Mouse (Mus musculus) heart, adult 2 months (tissue): ENCODE measurements around the gene Etnk2. TPM values are rescaled to one million over a fixed set of nuclear protein-coding genes. Genes with fewer than 3 reads are reported as not detected.

ENCODE experiments used
- DNase-seq, 2 experiments: peaks; one replicate each; pipeline ENCODE4 v3.0.0; 2021
- H3K27ac ChIP-seq: fragments of 200-600 bp; 2 replicates; pipeline ENCODE4 v1.8.1; 2022
- H3K27me3 ChIP-seq: fragments of 200-500 bp; 2 replicates; pipeline ENCODE4 v1.6.1; 2012; ENCODE audit warnings: mild to moderate bottlenecking, low read length, inconsistent platforms, mixed read lengths; ENCODE audit not compliant: control insufficient read depth, insufficient read depth
- H3K36me3 ChIP-seq: fragments of 200-500 bp; 2 replicates; pipeline ENCODE4 v1.6.1; 2012; ENCODE audit warnings: low read length, inconsistent platforms; ENCODE audit not compliant: control insufficient read depth, insufficient read depth
- H3K4me1 ChIP-seq: fragments of 200-500 bp; 2 replicates; pipeline ENCODE4 v1.6.1; 2011; ENCODE audit warnings: low read length; ENCODE audit not compliant: control insufficient read depth, insufficient read depth
- H3K4me3 ChIP-seq: fragments of 200-600 bp; 2 replicates; pipeline ENCODE4 v1.8.1; 2022
- H3K79me2 ChIP-seq: fragments of 200-500 bp; replicated peaks from 2 replicates; pipeline ENCODE4 v1.6.1; 2012; ENCODE audit warnings: mild to moderate bottlenecking, inconsistent platforms, low read length, moderate library complexity, mixed read lengths; ENCODE audit not compliant: control insufficient read depth, insufficient read depth
- H3K9ac ChIP-seq: fragments of 200-500 bp; 2 replicates; pipeline ENCODE4 v1.6.1; 2012; ENCODE audit warnings: low read depth, mild to moderate bottlenecking, control low read depth, inconsistent platforms, low read length, mixed read lengths
- CTCF ChIP-seq: fragments of 200-600 bp; IDR thresholded peaks from 2 replicates; pipeline ENCODE4 v1.8.1; 2022; ENCODE audit warnings: antibody characterized with exemption, mild to moderate bottlenecking, moderate library complexity
- EP300 ChIP-seq: fragments of 200-500 bp; IDR thresholded peaks from 2 replicates; pipeline ENCODE4 v1.6.1; 2011; ENCODE audit warnings: low read depth, low read length, control low read depth; ENCODE audit not compliant: insufficient read depth
- POLR2A ChIP-seq: fragments of 200-500 bp; IDR thresholded peaks from 2 replicates; pipeline ENCODE4 v1.6.1; 2011; ENCODE audit warnings: mild to moderate bottlenecking, low read depth, low read length, control low read depth; ENCODE audit not compliant: insufficient read depth
- WGBS: fragments of 180-500 bp; shearing (Covaris S2); methylation state at CpG from one replicate; pipeline ENCODE4 v1.1.7; 2018; 5-methylcytosine and 5-hydroxymethylcytosine counted together
- intact Hi-C: fragments of 180-260 bp; cut with DNase I; formaldehyde crosslinking; loops from one replicate; pipeline ENCODE4 v1.15.1; 2025
- polyA plus RNA-seq: library from polyadenylated mRNA; depleted of rRNA; stranded (reverse); fragments of >200 nt; gene quantifications from 2 replicates; pipeline ENCODE4 v1.2.3, GENCODE M21; 2012
- total RNA-seq, 2 experiments: library from RNA; stranded (reverse); gene quantifications; 2 replicates each; pipeline ENCODE4 v1.2.3; 2021

Etnk2 gene
- total and polyA plus RNA-seq, 3 experiments = 0.29 to 0.93 (median 0.84) TPM

GRCm38 (mm10) chr1:133364022-133364630 lies 754 bp downstream of the Etnk2 start:
- Histone ChIP-seq H3K27me3 (0 out of 2 replicates have a peak, but pooled peaks cover 3% of the 10 kb centered on the region), H3K27ac (no peak overlapping the region), H3K9ac (peak overlapping the region; percentile 49), H3K4me1 (peaks cover 3% of the 10 kb centered on the region; the same call in 1 of the 2 replicates), H3K79me2 (no peaks in the 10 kb centered on the region), H3K4me3 (peak overlapping the region; percentile 65), H3K36me3 (no peaks in the 10 kb centered on the region)
- WGBS = 11% methylated on average over 27 of the region's 27 CpGs
- DNase-seq = no peak
- no peak for TF ChIP-seq EP300
- TF ChIP-seq POLR2A = no peak
- TF ChIP-seq CTCF = no peak
- intact Hi-C loops = no loop called here

GRCm38 (mm10) chr1:133364890-133365289 lies 1.5 kb downstream of the Etnk2 start:
- no peaks in the 10 kb centered on the region for H3K36me3 ChIP-seq
- WGBS = 71% methylated on average over 2 of the region's 2 CpGs
- H3K4me3 ChIP-seq = no peak overlapping the region
- H3K27ac ChIP-seq = no peak overlapping the region
- peaks cover 3% of the 10 kb centered on the region; the same call in 1 of the 2 replicates for H3K4me1 ChIP-seq
- no peaks in the 10 kb centered on the region for H3K79me2 ChIP-seq
- no peak for DNase-seq
- intact Hi-C loops = no loop called here
- TF ChIP-seq POLR2A (no peak), CTCF (no peak), EP300 (no peak)
- no peak overlapping the region for H3K9ac ChIP-seq
- 0 out of 2 replicates have a peak, but pooled peaks cover 3% of the 10 kb centered on the region for H3K27me3 ChIP-seq

GRCm38 (mm10) chr1:133366951-133367605 lies 3.7 kb downstream of the Etnk2 start:
- Histone ChIP-seq H3K36me3 (no peaks in the 10 kb centered on the region), H3K4me1 (peaks cover 3% of the 10 kb centered on the region; the same call in 1 of the 2 replicates), H3K27me3 (0 out of 2 replicates have a peak, but pooled peaks cover 3% of the 10 kb centered on the region), H3K4me3 (no peak overlapping the region), H3K79me2 (no peaks in the 10 kb centered on the region), H3K27ac (no peak overlapping the region; the same call in 1 of the 2 replicates), H3K9ac (no peak overlapping the region)
- no peak for TF ChIP-seq POLR2A
- no peak for TF ChIP-seq CTCF
- no peak for TF ChIP-seq EP300
- no peak for DNase-seq
- WGBS = 66% methylated on average over 10 of the region's 10 CpGs
- intact Hi-C loops = no loop called here

GRCm38 (mm10) chr1:133367606-133368488 lies 4.5 kb downstream of the Etnk2 start:
- intact Hi-C loops = no loop called here

GRCm38 (mm10) chr1:133368644-133369043 lies 5.3 kb downstream of the Etnk2 start:
- H3K9ac ChIP-seq = no peak overlapping the region
- no peak for DNase-seq
- intact Hi-C loops = no loop called here
- H3K36me3 ChIP-seq = no peaks in the 10 kb centered on the region
- H3K79me2 ChIP-seq = no peaks in the 10 kb centered on the region
- H3K27me3 ChIP-seq = 0 out of 2 replicates have a peak, but pooled peaks cover 2% of the 10 kb centered on the region
- H3K4me3 ChIP-seq = no peak overlapping the region
- TF ChIP-seq CTCF (no peak), EP300 (no peak), POLR2A (no peak)
- 72% methylated on average over 10 of the region's 10 CpGs for WGBS
- peaks cover 3% of the 10 kb centered on the region; the same call in 1 of the 2 replicates for H3K4me1 ChIP-seq
- peak overlapping the region; percentile 26; the same call in 1 of the 2 replicates for H3K27ac ChIP-seq

More at GRCm38 (mm10) chr1:133367606-133368488, 4.5 kb downstream of the Etnk2 start:
- peaks cover 3% of the 10 kb centered on the region; the same call in 1 of the 2 replicates for H3K4me1 ChIP-seq
- H3K9ac ChIP-seq = no peak overlapping the region
- peak; percentile 37 to 45 for DNase-seq
- TF ChIP-seq POLR2A (no peak), EP300 (no peak), CTCF (no peak)
- H3K27ac ChIP-seq = peak overlapping the region; percentile 33
- 0 out of 2 replicates have a peak, but pooled peaks cover 3% of the 10 kb centered on the region for H3K27me3 ChIP-seq
- no peak overlapping the region for H3K4me3 ChIP-seq
- 28% methylated on average over 11 of the region's 11 CpGs for WGBS
- no peaks in the 10 kb centered on the region for H3K79me2 ChIP-seq
- H3K36me3 ChIP-seq = no peaks in the 10 kb centered on the region
